Mouse (Mus musculus): ENCODE measurements at regions not wholly inside any gene's neighbourhood (a gene's known extent, or its start where the extent isn't known, plus 50 kb on each side); places are given as distances from the start of the nearest gene placed in this dataset.

GRCm38 (mm10) chr17:45821356-45821755, 87.7 kb upstream of the 1600014C23Rik start:
- TF ChIP-seq GATA1 (IDR thresholded peaks at IDR 0.05; ENCODE audit: borderline replicate concordance, low read length) (no peak), FLI1 (IDR thresholded peaks at IDR 0.05; ENCODE audit: low read length) (no peak)
